Mouse (Mus musculus): ENCODE measurements at regions not wholly inside any gene's neighbourhood (a gene's known extent, or its start where the extent isn't known, plus 50 kb on each side); places are given as distances from the start of the nearest gene placed in this dataset.
"Not testable (repeated sequence)": the region's sequence is repeated elsewhere in the genome, so short reads cannot be mapped to it uniquely, and the experiment has no call there.

GRCm38 (mm10) chr13:6855199-6856148 lies 206.9 kb upstream of the Pfkp start:
- DNase-seq (ENCODE audit: low spot score in 2 of 2): no peak

GRCm38 (mm10) chr13:6837446-6837845 lies 188.9 kb upstream of the Pfkp start:
- DNase-seq (ENCODE audit: low spot score in 2 of 2): no peak

GRCm38 (mm10) chr13:6837075-6837422 lies 188.5 kb upstream of the Pfkp start:
- no peak for DNase-seq (ENCODE audit: low spot score in 2 of 2)

DNA sequence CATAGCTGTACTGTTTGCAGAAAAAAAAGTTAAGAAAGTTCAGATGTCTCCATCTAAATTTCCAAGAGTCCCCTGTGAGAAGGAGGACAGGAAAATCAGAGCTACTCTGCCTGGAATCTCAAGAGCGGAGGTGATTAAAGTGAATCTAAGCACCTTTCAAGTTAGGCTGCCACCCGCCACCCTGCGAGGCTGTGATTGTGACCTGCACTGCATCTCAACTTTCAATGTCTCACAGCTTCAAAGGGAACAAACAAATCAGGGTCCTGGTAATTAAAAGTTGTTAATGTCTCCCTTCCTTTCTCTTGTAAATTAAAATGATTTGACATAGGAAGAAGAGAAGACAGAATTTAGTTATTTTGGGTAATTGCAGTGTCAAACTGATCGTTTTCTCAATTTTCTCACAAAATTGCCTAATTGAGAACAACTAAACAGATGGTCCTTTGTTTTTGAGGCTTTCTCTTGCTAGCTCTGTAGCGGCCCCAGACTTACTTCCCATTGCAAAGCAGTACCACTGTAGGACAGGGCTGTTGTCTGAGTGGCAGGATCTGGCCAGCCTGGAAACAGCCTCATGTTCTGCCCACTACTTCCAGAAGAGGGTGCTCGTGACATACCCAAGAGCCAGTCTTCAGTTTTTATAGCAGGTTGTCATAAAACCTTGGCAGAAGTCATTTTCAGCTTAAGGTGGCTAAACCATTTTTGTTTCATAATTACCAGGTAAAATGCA lies 187.9 kb upstream of the Pfkp start:
- peak; percentile 62 to 75 for DNase-seq (ENCODE audit: low spot score in 2 of 2)

DNA sequence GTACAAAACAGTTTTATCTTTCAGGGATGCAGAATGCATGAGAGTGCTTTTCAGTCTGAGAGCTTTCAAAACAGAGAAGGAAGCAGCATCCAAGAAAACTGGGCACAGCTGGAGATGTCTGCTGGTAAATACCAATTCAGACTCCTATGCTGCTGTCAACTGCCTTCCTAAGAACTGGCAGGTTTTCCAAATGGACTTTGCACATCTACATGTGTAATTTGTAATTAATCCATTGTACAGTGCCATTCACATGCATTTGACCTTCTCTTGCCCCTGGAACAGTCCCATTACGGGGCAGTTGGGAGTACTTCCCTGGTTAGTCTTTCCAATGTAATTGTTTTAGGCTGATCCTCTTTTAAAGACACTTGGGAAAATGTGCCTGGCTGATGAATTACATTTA lies 181.3 kb upstream of the Pfkp start:
- no peak for DNase-seq (ENCODE audit: low spot score in 2 of 2)

DNA sequence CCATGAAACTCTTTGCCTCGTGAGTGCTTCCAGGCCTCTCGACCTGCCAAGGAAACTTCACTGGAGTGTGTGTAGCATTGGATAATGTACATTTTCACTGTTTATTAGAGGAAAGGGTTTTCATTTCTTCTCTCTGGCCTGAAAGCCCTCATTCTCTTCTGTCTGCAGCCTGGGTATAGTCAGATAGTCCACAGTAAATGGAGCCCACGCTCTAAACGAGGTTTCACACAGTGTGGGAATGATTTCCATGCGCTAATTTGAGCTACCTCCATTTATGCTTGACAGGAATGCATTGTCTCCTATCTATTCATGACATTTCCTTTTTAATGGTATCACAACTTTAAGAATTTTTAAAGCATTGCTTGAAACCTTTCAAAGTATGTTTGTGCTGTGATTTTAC lies 180.8 kb upstream of the Pfkp start:
- DNase-seq (ENCODE audit: low spot score in 2 of 2): no peak

DNA sequence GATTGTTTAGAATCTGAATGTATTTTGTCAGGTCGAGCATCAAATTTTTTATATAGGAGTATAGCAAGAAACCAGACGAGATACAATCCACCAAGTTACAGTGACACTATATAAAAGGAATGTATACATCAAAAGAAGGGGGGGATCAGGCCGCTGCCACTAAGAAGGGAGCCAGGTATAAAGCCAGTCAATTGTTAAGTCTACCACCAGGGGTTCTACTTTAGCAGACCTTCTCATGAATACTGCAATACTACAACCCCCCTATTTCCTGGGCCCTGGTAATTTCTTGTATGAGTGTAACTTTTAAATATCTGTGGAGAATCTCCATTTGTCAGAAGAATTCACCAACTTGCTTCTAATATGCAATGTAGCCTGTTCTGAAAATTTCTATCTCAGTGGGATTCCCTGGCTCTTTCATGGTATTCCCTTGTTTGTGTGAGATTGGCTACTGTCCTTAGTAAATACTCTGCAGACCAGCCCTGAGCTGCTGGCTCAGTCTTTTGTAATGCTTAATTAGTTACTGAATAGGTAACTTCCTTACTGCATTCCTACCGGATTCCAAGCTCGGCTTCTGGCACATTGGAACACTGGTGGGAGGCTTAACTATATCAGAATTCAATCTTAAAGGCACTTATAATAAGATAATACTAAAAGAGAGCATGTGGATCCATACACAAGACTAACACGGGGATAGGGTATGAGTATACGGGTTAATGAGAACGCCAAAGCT lies 180.2 kb upstream of the Pfkp start:
- DNase-seq (ENCODE audit: low spot score in 2 of 2): not testable (repeated sequence)

GRCm38 (mm10) chr13:6802243-6803157 lies 153.9 kb upstream of the Pfkp start:
- no peak for DNase-seq (ENCODE audit: low spot score in 2 of 2)

DNA sequence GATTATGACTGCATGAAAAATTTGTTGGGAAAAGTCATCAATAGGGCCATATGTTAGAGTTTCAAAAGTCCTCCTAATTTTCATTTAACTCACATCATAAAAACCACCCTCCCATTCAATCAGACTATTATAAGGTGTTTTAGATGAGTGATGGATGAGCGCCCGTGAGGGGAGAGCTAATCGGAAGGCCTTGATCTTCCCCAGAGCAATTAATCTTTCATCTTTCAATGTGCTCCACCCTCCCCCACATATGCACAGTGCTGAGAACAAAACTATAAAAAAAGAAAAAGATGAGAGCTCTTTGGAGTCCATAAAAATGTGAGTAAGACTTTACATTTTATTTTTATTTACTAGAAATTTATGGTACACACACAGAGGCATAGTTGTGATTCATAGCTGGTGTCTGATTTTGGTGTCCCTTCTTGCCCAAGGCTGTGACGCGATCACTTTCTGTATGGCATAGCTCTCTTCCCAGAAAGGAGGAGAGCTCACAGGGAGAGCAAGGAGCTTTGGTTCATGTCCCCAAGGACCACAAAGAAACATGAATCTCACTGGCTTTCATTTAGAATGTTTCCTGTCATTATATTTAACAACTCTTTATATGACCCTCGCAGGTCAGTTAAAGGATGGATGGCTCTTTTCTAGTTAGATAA lies 119.5 kb upstream of the Pfkp start:
- no peak for DNase-seq (ENCODE audit: low spot score in 2 of 2)

DNA sequence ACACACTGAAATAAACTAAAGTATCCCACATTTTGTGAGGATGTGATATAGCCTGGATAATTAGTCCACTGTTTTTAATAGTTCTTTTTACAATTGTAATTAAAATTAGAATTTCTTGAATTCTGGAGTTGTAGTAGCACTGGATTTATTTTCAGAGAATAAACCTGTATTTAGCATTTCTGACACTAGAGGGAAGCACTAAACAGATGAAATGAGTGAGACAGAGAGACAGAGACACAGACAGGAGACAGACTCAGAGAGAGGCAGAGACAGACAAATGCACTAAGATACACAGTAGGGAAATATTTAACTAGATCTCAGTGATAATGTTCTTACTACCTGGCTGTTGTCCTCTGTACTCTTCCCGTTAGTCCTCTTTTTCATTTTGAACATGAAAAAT lies 108.6 kb upstream of the Pfkp start:
- no peak for DNase-seq (ENCODE audit: low spot score in 2 of 2)

GRCm38 (mm10) chr13:6751599-6751998 lies 103.0 kb upstream of the Pfkp start:
- DNase-seq (ENCODE audit: low spot score in 2 of 2): no peak

DNA sequence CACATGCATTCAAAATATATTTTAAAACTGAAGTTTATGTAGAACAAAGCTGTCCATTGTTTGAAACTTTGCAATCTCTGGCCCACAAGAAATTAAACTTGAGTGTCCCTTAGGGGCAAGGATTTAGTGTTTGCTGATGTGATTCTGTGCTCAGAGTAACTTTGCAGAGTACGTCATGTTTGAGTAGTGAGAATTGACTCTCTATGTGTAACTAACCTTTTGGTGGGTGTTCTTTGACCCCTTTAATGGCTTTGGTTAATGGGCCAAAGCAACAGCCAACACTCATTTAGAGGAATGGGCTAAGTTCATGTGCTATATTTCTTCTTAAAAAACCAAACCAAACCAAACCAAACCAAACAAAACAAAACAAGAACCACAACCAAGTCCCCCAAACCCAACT lies 102.6 kb upstream of the Pfkp start:
- DNase-seq (ENCODE audit: low spot score in 2 of 2): no peak

DNA sequence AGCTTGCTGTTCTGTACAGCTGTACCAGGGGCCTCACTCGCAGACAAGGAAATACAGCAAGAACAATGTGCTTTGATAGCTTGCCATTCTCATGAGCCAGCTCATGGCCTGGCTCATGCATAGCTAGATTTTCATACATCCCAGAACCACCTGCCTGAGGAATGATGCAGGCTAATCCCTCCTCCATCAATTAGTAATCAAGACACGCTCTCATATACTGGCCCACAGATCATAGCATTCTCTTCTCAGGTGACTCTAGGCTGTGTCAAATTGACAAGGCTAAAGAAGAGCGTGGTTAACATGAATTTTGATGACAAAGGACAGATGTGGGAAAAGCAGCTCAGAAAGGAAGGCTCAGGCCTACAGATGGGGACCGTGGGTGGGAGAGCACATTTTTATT lies 93.3 kb upstream of the Pfkp start:
- DNase-seq (ENCODE audit: low spot score in 2 of 2): no peak

GRCm38 (mm10) chr13:6736984-6737566 lies 88.5 kb upstream of the Pfkp start:
- peak in 1 of 2 experiments; percentile 9 for DNase-seq (ENCODE audit: low spot score in 2 of 2)

Measured in right cerebral cortex, adult 2 months (tissue).